Mouse (Mus musculus) cerebellum, adult 9-10 months (tissue): ENCODE results near the gene Nfix.

Source experiments
- DNase-seq: peaks from one replicate; pipeline ENCODE4 v3.0.0; 2022

Gene Nfix

GRCm38 (mm10) chr8:84659936-84660818 lies 140.0 kb downstream of the Nfix start:
- no peak for DNase-seq

DNA sequence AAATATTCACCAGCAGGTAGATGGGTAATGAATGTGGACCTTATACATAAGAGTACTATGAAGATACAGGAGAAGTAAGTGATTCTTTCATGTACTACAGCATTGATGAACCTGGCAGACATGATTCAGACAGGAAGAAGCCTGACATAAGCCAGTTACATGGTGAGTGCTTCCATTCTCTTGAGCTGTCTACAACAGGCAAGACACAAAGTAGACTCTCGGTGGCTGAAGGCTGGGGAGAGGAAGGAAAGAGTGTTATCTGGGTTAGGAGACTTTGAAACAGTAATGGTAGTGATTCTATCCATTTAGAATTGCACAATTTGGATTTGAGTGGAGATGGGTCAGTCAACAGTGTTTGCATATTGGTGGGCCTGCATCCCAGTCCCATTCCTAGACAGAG lies 141.2 kb downstream of the Nfix start:
- DNase-seq = no peak

DNA sequence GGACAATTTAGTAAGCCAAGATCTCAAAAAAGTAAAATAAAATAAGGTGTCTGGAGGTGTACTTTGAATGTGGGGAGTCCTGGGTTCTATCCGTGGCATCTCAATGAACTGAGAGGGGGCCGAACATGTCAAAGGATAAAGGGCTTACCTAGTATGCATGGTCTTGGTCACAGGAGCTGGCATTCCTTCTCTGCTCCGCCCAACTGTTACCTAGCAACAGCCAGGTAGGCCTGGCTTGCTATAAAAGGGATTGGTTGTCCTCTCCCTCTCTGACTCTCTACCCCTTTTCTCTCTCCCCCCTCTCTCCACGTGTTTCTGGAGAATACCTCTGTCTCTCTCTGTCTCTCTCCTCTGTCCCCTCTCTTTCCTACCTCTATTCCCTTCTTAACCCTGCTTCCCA lies 142.5 kb downstream of the Nfix start:
- DNase-seq = no peak

GRCm38 (mm10) chr8:84657203-84657602 lies 142.9 kb downstream of the Nfix start:
- no peak for DNase-seq

GRCm38 (mm10) chr8:84656641-84657126 lies 143.5 kb downstream of the Nfix start:
- no peak for DNase-seq

DNA sequence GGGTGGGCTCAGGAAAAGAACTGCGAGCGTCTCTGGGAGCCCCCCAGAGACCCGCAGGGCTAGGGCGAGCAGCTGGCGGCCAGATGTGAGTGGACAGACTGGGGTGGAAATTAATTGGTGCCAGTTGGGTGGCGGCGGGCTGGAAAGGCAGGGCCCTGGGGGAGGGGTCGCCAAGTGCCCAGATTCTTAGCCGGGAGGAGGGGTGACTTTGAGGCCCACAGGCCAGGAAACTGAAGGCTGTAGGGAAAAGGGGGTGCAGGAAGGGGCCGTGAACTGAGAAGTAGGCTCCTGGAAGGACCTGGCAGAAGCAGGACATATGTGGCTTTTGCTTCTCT lies 144.0 kb downstream of the Nfix start:
- no peak for DNase-seq

DNA sequence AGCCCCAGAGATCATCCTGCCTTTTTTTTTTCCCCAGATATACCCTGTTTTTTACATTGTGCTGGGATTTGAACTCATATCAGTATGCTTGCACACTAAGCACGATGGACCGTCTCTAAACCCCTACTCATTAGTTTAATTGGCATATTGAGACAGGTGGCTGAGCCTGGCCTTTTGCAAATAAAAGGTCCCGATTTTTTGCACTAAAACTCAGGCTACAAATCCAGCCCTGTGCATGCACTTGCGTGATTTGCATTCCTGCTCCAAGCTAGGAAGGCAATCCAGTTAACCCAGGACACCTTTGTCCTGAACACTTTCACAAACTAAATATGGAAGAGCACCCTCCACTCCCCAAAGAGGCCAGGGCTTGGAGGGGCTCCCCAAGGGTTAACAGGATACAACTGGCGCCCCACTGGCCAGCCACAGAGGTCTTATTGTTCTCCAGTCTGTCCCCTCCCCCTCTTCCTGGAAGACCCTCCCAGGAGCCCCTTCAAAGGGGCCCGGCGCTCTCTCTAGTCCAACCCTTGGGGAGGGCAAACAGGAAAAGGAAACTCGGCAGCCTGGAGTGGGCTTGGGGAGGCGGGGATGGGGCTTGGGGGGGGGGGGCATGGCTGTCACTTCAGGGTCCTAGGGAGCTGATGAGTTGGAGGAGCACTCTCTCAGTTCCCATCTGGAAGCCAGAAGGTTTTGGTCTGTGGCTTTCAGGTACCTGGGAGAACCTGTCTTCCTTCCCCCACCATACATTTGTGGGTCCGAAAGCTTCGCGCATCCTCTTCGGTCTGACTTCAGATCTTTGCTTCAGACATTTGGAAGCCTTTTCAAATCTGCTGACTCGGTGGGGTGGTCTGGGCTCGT lies 144.6 kb downstream of the Nfix start:
- DNase-seq = no peak

DNA sequence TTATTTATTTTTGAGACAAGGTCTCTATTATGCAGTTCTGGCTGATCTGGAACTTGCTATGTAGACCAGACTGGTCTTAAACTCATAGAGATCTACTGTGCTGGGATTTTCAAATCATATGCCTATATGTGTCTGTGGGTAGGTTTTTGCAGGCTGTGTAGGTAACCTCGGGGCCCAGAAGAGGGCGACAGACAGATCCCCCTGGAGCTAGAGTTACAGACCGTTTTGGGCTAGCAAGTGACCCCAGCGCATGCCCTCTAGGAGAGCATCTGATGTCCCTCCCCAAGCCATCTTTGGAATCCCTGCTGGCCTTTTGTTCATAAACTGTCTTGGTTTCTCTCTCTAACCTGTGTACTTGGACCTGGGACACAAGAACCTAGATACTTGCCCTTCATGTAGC lies 145.5 kb downstream of the Nfix start:
- DNase-seq = no peak

DNA sequence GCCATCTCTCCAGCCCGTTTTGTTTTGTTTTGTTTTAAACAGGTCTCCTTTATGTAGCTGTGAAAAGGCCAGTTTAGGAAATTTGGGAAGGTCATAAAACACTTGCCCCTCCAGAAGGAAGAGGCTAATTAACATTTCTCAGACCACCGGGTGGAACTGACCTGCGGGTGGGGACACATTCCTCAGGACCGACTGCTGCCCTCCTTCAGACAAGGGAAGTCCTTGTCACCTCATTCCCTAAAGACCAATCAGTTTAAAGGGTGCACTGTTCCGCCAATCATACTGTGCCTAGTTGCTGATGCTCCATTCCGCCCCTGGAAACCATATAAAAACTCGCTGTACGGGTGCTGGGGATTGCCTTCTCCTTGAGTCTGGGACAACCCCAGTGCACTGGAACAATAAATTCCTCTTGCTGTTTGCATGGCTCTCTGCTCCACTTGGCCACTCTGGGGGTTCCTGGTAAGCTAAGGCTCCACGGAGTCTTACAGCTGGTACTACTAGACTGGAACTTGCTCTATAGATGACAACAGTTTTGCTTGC lies 147.0 kb downstream of the Nfix start:
- DNase-seq = no peak

DNA sequence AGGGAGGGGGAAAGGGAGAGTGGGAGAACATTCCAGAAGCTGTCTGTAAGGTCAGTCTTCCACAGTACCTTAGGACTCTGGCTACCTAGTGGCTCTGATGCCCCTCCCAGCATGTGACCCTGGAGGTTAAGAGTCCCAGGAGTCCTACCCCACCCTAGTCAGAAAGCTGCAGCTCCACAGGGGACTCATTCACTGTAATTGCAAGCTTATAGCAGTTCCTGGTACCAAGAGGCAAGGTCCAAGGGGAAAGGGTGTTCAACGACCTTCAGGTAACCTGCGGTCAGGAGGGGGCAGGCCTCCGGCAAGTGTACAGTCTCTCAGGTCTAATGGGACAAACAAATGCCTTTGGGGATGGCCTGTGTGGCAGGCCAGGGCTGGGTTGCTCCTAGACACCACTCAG lies 149.9 kb downstream of the Nfix start:
- DNase-seq = no peak
